Mouse (Mus musculus) megakaryocyte progenitor cell, adult 5-6 weeks (primary cell): ENCODE measurements around the gene Kmo. TPM values are rescaled to one million over a fixed set of nuclear protein-coding genes. Genes with fewer than 3 reads are reported as not detected.
A peak's percentile ranks its signal among the peaks of the same experiment; 100 is the strongest.

ENCODE experiments used
- ATAC-seq: replicated peaks from 2 replicates; pipeline ENCODE4 v1.8.0; 2016; ENCODE audit warnings: mild to moderate bottlenecking, moderate TSS enrichment, inconsistent platforms; ENCODE audit not compliant: poor library complexity
- total RNA-seq, 2 experiments: library from RNA; stranded (forward) in 1 of 2; stranded (reverse) in 1 of 2; fragments of 157-497, 149-512 nt in 1 of 2; fragments of 200-1000 nt in 1 of 2; gene quantifications; 2 replicates each; pipeline versions ENCODE4 v1.2.3 to v1.2.4; 2015 to 2017

Kmo gene
- total RNA-seq, 2 experiments from 2014 or later, result 3.0 to 7.1 TPM

DNA sequence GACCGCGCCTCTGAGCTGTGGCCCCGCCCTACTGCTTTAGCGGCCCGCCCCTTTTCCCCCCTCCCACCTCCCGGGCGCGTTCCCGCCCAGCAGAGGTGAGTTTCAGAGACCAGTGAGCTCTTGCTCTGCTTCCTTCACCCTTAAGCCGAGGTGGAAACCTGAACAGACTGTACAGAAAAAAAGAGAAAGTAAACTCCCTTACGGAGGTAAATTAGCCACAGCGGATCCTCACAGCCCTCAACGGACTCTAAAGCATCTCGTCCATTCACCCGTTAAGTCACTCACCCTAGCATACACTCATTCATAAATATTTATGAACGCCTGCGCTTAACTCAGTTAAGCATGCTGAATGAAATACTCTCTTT is 72.8 kb downstream of the Kmo start:
- ATAC-seq, result no peak; the same call in 1 of the 2 replicates

DNA sequence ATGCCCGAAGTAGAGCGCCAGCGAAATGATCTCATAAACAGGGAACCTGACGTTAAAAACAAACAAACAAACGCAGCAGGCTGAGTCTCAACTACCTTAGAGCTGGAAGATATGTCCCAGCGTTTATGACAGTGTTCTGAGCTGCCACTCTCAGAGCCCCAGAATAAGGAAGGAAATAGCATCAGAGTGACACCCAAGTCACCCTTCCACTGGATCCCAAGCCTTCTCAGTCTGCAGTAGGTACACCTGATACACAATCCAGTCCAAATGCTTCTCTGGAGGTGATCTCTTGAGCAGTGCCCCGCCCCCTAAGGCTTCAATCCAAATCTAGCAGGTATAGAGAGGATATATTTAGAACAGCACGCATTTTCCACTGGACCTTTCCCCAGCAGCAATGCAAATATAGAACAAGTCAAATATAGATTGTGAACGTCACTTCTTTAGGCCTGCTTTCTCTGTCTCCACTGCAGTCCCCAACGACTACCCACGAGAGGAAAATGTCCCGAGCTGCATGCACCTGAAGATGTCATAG is 73.3 kb downstream of the Kmo start:
- ATAC-seq, result peak; percentile 20

DNA sequence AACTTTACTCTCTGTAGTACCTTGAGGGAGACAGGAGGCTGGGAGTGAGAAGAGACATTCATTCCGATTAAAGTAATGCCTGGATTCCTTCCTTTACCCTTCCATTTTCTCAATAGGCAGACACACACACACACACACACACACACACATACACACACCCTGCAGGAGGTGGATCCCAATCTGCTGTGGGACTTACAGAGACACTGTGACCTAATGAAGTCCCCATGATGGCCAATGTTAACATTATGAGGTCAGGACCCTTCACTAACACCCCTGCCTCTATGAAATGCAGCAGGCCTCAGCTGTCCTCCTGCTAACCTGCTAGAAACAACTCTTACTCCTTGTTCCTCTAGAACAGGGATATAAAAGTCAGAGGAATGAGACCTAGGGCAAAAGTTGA is 78.1 kb downstream of the Kmo start, which contains the start of gene Wdr64:
Gene Wdr64, plus strand, starts transcription at position 301 of the 400 bp plus-strand sequence.
- no peak for ATAC-seq

DNA sequence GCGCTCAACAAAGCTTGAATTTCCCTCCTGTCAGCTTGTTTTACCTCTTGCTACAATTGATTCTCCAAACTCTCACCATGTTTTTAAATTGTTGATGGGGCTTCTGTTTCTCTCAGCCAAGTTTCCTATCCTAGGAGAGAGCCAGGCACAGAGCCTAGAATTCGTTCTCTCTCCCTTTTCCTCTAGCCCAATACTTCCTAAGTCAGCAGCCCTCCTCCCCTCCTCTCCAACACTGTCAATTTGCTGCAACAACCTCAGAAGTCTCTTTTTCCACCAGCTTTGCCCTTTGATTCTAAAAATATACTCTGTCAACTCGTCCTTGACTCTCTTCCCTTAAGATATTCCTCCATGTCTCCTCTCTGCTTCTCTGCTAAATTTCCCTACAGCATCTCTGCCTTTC is 79.2 kb downstream of the Kmo start:
- no peak for ATAC-seq

DNA sequence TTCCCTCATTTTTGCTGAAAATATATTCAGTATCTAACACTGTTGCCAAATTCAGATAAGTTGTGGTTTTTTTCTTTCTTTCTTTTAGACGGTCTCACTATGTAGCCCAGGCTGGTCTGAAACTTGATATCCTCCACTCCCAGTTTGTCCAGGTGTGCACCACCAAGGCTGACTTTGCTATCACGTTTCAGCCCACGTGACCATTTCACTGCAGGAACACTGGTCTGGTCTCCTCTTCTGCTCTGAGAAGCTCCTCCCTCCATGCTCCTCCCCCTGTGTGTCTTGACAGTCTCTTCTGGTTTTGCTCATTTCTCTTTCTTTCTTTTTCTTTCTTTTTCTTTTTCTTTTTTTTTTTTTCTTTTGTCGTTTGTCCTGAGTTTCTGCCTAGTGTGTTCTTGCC is 79.6 kb downstream of the Kmo start:
- ATAC-seq, result peak; percentile 64

DNA sequence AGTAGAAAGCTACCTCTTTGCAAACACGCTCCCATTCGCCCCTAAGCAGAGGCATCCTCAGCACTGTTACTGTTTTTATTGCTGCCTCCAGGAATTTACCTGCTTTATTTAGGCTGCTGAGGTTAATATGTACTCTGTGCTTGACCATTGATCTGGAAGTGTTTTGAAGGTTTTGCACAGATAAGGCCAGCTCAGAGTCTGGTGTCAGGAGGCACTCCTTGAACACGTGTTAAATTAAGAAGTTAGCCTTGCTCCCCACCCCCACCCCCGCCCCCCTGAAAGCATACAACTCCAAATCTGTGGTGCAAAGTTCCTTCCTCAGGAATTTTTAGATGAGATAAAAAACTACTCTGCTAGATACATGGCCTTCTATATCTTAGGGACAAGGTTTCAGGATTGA is 81.0 kb downstream of the Kmo start:
- ATAC-seq, result no peak

DNA sequence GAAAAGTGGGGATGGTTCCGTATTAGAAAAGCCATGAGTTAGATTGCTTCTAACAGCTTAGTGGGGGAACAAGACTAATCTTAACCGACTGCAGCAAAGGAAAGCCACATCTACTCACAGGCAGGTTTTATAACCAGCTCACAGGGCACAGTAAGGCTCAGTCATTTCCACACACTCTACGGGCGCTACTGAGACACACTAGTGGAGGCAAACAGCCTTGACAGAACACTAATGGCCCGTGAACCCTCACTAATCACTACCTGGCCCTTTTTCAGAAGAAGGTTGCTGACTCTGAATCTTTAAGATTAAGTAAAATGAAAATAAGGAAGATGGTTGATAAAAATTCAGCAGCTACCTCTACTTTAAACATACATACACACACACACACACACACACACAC is 87.4 kb downstream of the Kmo start:
- ATAC-seq, result peak; percentile 35

DNA sequence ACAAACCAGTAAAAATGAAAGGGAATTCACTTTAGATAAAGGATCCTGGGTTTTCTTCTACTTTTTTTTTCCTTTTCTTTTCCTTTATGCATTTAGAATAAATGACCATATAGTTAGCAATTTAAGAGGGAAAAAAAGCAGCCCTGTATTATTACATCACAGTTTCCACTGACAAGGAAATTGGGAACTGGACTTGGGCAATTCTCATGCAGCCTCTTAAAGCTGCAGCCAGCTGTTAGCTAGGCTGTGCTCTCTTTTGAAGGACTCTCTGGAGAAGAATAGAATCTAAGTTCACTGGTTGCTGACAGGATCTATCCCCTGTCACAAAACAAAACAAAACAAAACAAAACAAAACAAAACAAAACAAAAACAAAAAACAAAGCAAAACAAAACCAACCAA is 87.8 kb downstream of the Kmo start:
- peak; percentile 85 for ATAC-seq

Other genes with a start within 250 kb of the Kmo start
- gene Rgs7, start 127.9 kb upstream of the Kmo start, total RNA-seq (2015), result not detected in 2 replicates
- not detected in 2 replicates for gene Rgs7, start 127.9 kb upstream of the Kmo start, total RNA-seq (2017)
- 162 and 179 TPM in 2 replicates for gene Fh1, start 5.3 kb downstream of the Kmo start, total RNA-seq (2015)
- gene Fh1, start 5.3 kb downstream of the Kmo start, total RNA-seq (2017), result 104 and 121 TPM in 2 replicates
- gene Opn3, start 72.4 kb downstream of the Kmo start, total RNA-seq (2015), result 0.25 and 0.88 TPM in 2 replicates
- gene Opn3, start 72.4 kb downstream of the Kmo start, total RNA-seq (2017), result 0.30 and 0.37 TPM in 2 replicates
- gene Chml, start 72.5 kb downstream of the Kmo start, total RNA-seq (2015), result 9.6 and 11.8 TPM in 2 replicates
- gene Chml, start 72.5 kb downstream of the Kmo start, total RNA-seq (2017), result 16.4 and 17.1 TPM in 2 replicates
- gene Wdr64, start 78.2 kb downstream of the Kmo start, total RNA-seq (2015), result not detected in 2 replicates
- gene Wdr64, start 78.2 kb downstream of the Kmo start, total RNA-seq (2017), result not detected in 2 replicates